Mouse (Mus musculus) hindbrain, embryonic 11.5 days (tissue): ENCODE measurements around the gene 4930535I16Rik. TPM values are rescaled to one million over a fixed set of nuclear protein-coding genes. Genes with fewer than 3 reads are reported as not detected.

Experiments used
- ATAC-seq: fragments of 200-750 bp; cut with Nextera tagmentation; 2 replicates; pipeline ENCODE4 v1.8.0; 2017; ENCODE audit warnings: mild to moderate bottlenecking, moderate TSS enrichment, moderate library complexity; ENCODE audit not compliant: low FRiP score
- DNase-seq: peaks from one replicate; pipeline ENCODE4 v3.0.0-alpha.2; 2015; ENCODE audit warnings: low spot score
- H3K27ac ChIP-seq: fragments of 300-500 bp; sonication (generic); 2 replicates; pipeline ENCODE4 v1.5.1; 2014; ENCODE audit warnings: mild to moderate bottlenecking, low read depth, low read length
- H3K27me3 ChIP-seq: fragments of 300-500 bp; sonication (generic); 2 replicates; pipeline ENCODE4 v1.6.1; 2014; ENCODE audit warnings: mild to moderate bottlenecking, low read length, moderate library complexity, mixed read lengths; ENCODE audit not compliant: control insufficient read depth, insufficient read depth
- H3K36me3 ChIP-seq: fragments of 300-500 bp; sonication (generic); 2 replicates; pipeline ENCODE4 v1.6.1; 2014; ENCODE audit warnings: mild to moderate bottlenecking, low read length, moderate library complexity, mixed read lengths; ENCODE audit not compliant: control insufficient read depth, insufficient read depth
- H3K4me1 ChIP-seq: fragments of 300-500 bp; sonication (generic); replicated peaks from 2 replicates; pipeline ENCODE4 v1.6.1; 2014; ENCODE audit warnings: low read length, mixed read lengths; ENCODE audit not compliant: control insufficient read depth, insufficient read depth
- H3K4me2 ChIP-seq: fragments of 300-500 bp; sonication (generic); replicated peaks from 2 replicates; pipeline ENCODE4 v1.6.1; 2014; ENCODE audit warnings: mild to moderate bottlenecking, low read depth, low read length
- H3K4me3 ChIP-seq: fragments of 300-500 bp; sonication (generic); 2 replicates; pipeline ENCODE4 v1.5.1; 2014; ENCODE audit warnings: low read depth, low read length
- H3K9ac ChIP-seq: fragments of 300-500 bp; sonication (generic); 2 replicates; pipeline ENCODE4 v1.6.1; 2014; ENCODE audit warnings: low read depth, low read length
- H3K9me3 ChIP-seq: fragments of 300-500 bp; sonication (generic); 2 replicates; pipeline ENCODE4 v1.6.1; 2016; ENCODE audit warnings: low read length; ENCODE audit not compliant: control insufficient read depth
- WGBS: fragments of 180-500 bp; shearing (Covaris S2); extraction: QIAGEN DNeasy Blood & Tissue Kit; methylation state at CpG from one replicate; pipeline ENCODE4 v1.1.7; 2014; 5-methylcytosine and 5-hydroxymethylcytosine counted together
- polyA plus RNA-seq: library from polyadenylated mRNA; unstranded; fragments of >200 nt; fragmentation: Nextera tagmentation; extraction: Ambion mirVana; gene quantifications from 2 replicates; pipeline ENCODE4 v1.2.1, GENCODE M21; 2014

4930535I16Rik gene
- polyA plus RNA-seq, 1 experiment from 2014 or later: not detected

- Histone ChIP-seq H3K9ac (no peak overlapping the region; the same call in 1 of the 2 replicates), H3K4me2 (peak overlapping the region; percentile 92; the same call in 1 of the 2 replicates), H3K4me3 (no peak overlapping the region), H3K4me1 (peaks cover 8% of the 10 kb centered on the region), H3K9me3 (no peaks in the 10 kb centered on the region), H3K27me3 (no peaks in the 10 kb centered on the region), H3K27ac (no peak overlapping the region), H3K36me3 (peaks cover 3% of the 10 kb centered on the region; the same call in 1 of the 2 replicates)
- WGBS: 67% methylated on average over 2 of the region's 2 CpGs
- ATAC-seq (no peak), DNase-seq (no peak)
These were observed 1.0 kb upstream of the 4930535I16Rik start for GRCm38 (mm10) chr4:123918851-123919250.

DNA sequence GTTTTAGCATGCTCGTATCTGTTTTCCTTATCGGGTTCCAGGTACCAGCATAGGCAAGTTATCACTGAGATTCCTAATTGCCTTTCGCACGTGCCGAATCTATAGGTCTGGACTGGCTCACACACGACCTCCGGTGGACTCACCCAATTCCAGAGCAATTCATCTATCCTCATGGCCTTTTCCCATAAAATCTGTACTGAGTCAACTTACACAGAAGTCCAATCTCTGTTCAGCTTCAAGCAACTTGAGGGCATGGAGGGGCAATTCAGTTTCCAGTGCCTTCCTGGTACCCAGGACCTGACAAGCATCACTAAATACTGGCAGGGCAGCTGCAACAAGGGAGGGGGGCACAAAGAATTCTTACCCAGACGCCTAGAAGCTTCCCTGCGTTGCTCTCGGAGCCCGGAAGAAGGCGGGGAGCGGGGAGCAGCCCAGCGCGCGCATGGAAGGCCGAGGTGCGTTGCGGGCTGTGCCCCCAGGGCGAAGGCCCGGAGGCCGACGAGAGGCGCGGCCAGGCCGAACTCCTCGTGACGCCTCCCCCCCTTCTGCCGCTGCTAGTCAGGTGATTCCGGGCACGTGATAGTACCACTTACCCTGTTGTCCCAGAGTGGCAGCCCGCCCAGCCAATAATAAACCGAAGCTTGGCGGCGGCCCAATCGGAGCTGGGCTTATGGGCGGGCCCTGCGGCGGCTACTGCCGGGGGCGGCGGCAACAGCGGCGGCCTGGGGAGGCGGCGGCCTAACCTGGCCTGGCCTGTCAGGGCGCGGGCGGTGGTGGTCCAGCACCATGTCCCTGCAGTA is 874 bp downstream of the 4930535I16Rik start, which contains the start of gene Rragc:
Rragc (plus strand) TSS at position 699 of the 800 bp plus-strand sequence.
- Histone ChIP-seq H3K4me1 (peaks cover 8% of the 10 kb centered on the region), H3K4me3 (peak within 1 kb of the TSS; percentile 76), H3K9ac (peak within 1 kb of the TSS; percentile 80), H3K36me3 (peaks cover 3% of the 10 kb centered on the region; the same call in 1 of the 2 replicates), H3K27me3 (no peaks in the 10 kb centered on the region), H3K27ac (peak within 1 kb of the TSS; percentile 83), H3K4me2 (peak within 1 kb of the TSS; percentile 92), H3K9me3 (no peaks in the 10 kb centered on the region)
- ATAC-seq (peak; percentile 100), DNase-seq (peak; percentile 100)
- WGBS: 2% methylated on average over 36 of the region's 49 CpGs

DNA sequence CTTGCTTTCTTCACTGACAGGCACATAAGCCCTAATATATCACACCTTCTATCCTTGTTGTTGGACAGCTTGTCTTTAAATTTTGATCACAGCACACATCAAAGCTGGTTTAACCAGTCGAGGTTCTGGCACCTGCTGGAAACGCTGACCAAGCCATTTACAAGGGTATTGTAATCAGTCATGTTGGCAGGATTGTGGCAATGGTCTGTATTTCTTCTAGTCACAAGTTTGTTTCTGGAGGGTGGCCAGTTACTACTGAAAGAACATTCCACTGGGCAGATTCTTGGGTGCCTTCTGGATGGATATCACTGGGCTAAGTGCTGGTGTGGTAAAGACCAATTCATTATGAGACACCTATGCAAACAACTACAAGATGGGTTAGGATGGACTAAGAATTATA is 5.4 kb downstream of the 4930535I16Rik start:
- ATAC-seq (no peak), DNase-seq (no peak)
- H3K36me3 ChIP-seq: no peaks in the 10 kb centered on the region
- H3K27me3 ChIP-seq: no peaks in the 10 kb centered on the region
- no peak overlapping the region for H3K27ac ChIP-seq
- WGBS: 70% methylated on average over 2 of the region's 2 CpGs
- peaks cover 5% of the 10 kb centered on the region; the same call in 1 of the 2 replicates for H3K4me1 ChIP-seq
- H3K9ac ChIP-seq: no peak overlapping the region
- H3K4me2 ChIP-seq: no peak overlapping the region
- H3K9me3 ChIP-seq: no peaks in the 10 kb centered on the region
- H3K4me3 ChIP-seq: no peak overlapping the region

- Histone ChIP-seq H3K4me2 (no peak overlapping the region), H3K27me3 (no peaks in the 10 kb centered on the region), H3K9ac (no peak overlapping the region), H3K27ac (no peak overlapping the region), H3K9me3 (no peaks in the 10 kb centered on the region), H3K4me1 (peaks cover 5% of the 10 kb centered on the region; the same call in 1 of the 2 replicates), H3K36me3 (no peaks in the 10 kb centered on the region), H3K4me3 (no peak overlapping the region)
- 92% methylated on average over 4 of the region's 4 CpGs for WGBS
- ATAC-seq (no peak), DNase-seq (no peak)
These were observed 6.3 kb downstream of the 4930535I16Rik start for GRCm38 (mm10) chr4:123911503-123911902.

DNA sequence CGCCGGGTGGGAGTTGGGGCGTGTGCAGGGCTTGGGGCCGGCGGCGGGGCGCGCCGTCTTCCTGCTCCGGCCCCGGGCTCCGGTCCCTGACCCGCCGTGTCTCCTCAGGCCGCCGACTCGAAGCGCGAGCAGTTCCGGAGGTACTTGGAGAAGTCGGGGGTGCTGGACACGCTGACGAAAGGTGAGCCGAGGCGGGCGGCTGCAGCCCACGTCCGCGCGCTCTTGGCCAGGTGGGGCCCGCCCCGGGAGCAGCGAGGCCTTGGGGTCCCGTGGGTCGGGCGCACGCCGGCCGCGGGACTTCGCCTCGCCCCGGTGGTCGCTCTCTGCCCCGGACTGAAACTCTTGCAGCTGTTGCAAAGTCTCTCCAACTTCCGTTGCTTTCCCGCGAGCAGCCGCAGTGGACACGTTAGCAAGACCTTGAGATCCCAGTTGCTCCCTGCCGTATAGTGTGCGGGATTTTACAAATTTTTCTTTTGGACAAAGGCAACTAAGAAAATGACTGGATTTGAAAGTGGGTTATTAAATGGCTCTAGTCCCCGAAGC is 12.6 kb downstream of the 4930535I16Rik start:
- no peak for DNase-seq
- under 1% methylated on average over 53 of the region's 53 CpGs for WGBS
- Histone ChIP-seq H3K9me3 (no peaks in the 10 kb centered on the region), H3K4me3 (peak overlapping the region; percentile 85), H3K27me3 (no peaks in the 10 kb centered on the region), H3K27ac (peak overlapping the region; percentile 49), H3K9ac (peak overlapping the region; percentile 68), H3K4me1 (no peaks in the 10 kb centered on the region), H3K4me2 (peak overlapping the region; percentile 94), H3K36me3 (no peaks in the 10 kb centered on the region)
- no peak for ATAC-seq

DNA sequence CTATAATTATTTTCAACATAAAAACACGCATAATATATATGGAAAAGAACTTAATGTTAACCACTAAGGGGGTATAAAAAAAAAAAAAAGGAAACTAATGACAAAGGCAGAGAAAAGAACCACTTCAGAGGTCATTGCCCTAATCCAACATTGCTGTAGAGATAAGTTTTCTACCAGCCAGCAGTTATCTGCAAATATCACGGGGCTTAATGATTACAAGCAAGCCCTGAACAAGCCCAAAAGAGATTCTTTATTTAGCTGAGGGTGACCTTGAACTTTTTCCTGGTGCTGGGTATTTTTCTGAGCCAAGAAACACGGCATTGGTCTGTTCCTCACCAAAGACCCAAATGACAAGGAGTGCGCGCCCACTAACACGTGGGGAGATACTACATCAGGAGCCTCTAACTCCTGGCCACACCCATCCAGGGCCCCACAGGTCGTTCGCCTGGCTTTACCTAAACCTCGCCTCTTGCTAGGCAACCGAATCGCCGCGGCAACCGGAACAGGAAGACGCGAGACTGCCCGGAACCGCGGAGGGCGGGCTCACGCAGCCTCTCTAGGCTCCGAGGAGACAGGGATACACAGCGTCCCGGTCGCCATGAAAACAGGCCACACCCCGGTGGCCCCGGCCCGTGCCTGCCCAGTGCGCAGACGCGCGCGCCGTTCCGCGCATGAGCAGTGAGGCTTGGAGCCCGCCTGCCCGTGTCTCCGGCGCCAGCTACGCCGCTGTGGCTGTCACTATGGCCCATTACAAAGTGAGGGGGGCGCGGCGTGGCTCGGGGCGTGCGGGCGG is 13.3 kb downstream of the 4930535I16Rik start, which contains the start of gene Mycbp:
Mycbp (plus strand) TSS at position 500 of the 793 bp plus-strand sequence.
- ATAC-seq: peak; percentile 100
- peak; percentile 100 for DNase-seq
- Histone ChIP-seq H3K4me1 (no peaks in the 10 kb centered on the region), H3K4me2 (peak within 1 kb of the TSS; percentile 94), H3K9me3 (no peaks in the 10 kb centered on the region), H3K4me3 (peak within 1 kb of the TSS; percentile 85), H3K36me3 (no peaks in the 10 kb centered on the region), H3K27ac (peak within 1 kb of the TSS; percentile 49), H3K27me3 (no peaks in the 10 kb centered on the region), H3K9ac (peak within 1 kb of the TSS; percentile 68)
- WGBS: 1% methylated on average over 49 of the region's 49 CpGs

DNA sequence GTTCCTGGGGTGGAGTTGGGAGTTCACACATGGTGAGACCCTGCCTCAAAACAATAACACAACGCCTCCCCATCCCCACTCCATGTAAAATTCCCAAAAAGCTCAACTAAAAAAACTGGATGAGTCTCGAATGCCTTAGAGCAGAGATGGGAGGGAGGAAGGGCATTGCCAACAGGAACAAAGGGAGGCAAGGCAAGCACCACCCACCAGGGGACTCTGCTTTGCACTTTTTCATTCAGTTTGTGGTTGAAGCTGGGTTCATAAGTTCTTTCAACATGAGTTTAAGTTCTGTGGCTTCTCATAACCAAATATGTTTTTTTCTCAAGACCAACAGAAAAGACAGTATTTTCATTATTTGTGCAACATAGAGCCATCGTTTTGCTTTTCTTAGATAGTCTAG is 14.4 kb downstream of the 4930535I16Rik start:
- no peaks in the 10 kb centered on the region for H3K4me1 ChIP-seq
- H3K9ac ChIP-seq: no peak overlapping the region
- no peaks in the 10 kb centered on the region for H3K36me3 ChIP-seq
- no peaks in the 10 kb centered on the region for H3K9me3 ChIP-seq
- DNase-seq (no peak), ATAC-seq (no peak)
- H3K4me2 ChIP-seq: no peak overlapping the region
- WGBS: 73% methylated on average over 3 of the region's 3 CpGs
- no peaks in the 10 kb centered on the region for H3K27me3 ChIP-seq
- no peak overlapping the region for H3K4me3 ChIP-seq
- no peak overlapping the region for H3K27ac ChIP-seq

GRCm38 (mm10) chr4:123898696-123899095 is 19.1 kb downstream of the 4930535I16Rik start:
- 9% methylated on average over 5 of the region's 5 CpGs for WGBS
- H3K4me3 ChIP-seq: no peak overlapping the region
- no peaks in the 10 kb centered on the region for H3K9me3 ChIP-seq
- no peaks in the 10 kb centered on the region for H3K4me1 ChIP-seq
- no peak overlapping the region for H3K27ac ChIP-seq
- ATAC-seq (no peak), DNase-seq (peak; percentile 80)
- H3K4me2 ChIP-seq: no peak overlapping the region
- no peak overlapping the region for H3K9ac ChIP-seq
- no peaks in the 10 kb centered on the region for H3K27me3 ChIP-seq
- no peaks in the 10 kb centered on the region for H3K36me3 ChIP-seq
